Mouse (Mus musculus): ENCODE measurements around the gene Msl3.
A peak's percentile ranks its signal among the peaks of the same experiment; 100 is the strongest.

Gene Msl3

GRCm38 (mm10) chrX:168673525-168674406, at the start of gene Msl3:
Gene Msl3, minus strand, starts transcription at chrX:168673898.
- DNase-seq (ENCODE audit: low read depth), result peak; percentile 83

DNA sequence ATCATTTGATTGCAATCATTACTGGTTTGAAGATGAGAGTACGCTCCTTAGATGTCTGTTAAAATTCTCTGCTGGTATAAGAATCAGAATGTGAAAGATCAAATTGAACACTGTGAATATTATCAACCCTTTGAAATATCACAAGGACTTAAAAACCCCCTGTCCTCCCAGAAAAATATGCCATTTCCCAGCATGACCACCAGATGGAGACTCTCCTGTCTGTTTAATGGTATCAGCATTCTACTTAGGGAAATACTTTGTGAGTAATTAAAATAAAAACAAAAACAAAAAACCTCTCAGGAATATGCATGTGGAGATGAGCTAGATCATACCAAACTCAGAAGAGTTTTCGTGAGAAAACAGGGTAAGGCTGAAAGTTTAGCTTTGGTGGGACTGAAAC, 44.3 kb upstream of the Msl3 start:
- peak; percentile 7 for DNase-seq (ENCODE audit: low read depth)

- DNase-seq (ENCODE audit: low read depth), result no peak
Measured at GRCm38 (mm10) chrX:168674407-168674962, 787 bp upstream of the Msl3 start.

GRCm38 (mm10) chrX:168672913-168673524, 679 bp downstream of the Msl3 start:
- DNase-seq (ENCODE audit: low read depth), result peak; percentile 90

- peak; percentile 87 for DNase-seq (ENCODE audit: low read depth)
Measured at GRCm38 (mm10) chrX:168672425-168672824, 1.3 kb downstream of the Msl3 start.

GRCm38 (mm10) chrX:168663982-168664689, 9.6 kb downstream of the Msl3 start:
- no peak for DNase-seq (ENCODE audit: low read depth)

DNA sequence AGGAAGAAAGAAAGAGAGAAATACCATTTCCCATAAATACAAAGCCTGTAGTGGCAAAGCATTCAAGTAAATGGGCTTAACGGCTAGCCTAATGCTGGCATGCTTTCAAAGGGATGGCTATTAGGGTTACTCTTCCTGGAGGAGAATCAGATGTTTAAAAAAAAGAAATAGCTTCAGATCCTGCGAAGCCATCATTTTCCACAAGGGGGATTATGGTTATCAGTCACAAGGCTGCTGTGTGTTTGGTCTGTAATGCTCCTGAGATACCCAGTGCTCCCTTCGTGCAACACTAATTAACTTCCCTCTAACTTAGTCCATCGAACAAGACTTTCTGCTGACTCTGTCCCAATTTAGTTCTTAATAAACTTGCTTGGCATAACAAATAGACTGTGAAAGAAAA, 13.5 kb downstream of the Msl3 start:
- peak; percentile 36 for DNase-seq (ENCODE audit: low read depth)

- DNase-seq (ENCODE audit: low read depth), result peak; percentile 63
Measured at GRCm38 (mm10) chrX:168659803-168660202, 13.9 kb downstream of the Msl3 start.

DNA sequence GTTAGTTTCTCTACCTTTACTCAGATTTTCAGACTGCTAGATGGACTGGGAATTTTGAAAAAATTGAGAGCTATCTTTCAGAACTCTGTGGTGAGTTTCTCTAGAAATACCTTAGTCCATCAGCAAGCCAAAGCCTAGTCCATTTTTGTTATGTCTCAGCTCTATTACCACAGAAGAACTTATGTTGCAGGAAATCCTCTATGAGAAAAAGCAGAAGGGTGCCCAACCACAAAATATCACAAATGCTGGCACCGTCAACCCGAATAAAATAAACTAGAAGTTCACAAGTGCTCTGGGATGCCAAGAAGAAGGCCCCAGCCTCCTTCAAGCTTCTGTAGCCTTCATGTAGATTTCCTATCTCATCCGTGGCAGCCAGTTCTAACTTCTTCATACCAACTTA, 14.4 kb downstream of the Msl3 start:
- no peak for DNase-seq (ENCODE audit: low read depth)

DNA sequence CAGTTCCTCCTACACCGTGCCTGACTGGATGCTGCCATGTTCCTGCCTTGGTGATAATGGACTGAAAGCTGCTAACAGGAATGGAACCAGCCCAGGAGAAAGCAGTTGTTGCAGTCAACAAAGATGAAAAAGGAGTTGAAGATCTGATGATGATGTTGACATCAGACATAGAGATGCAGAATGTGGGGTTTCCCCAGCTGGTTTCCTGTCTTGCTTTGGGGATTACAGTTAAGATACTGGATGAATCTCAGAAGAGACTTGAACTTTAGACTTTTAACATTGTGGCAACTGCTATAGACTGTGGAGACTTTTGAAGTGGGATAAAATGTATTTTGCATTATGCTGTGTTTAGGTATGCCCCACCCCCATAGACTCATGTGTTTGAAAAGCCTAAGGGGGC, 15.9 kb downstream of the Msl3 start:
- peak; percentile 33 for DNase-seq (ENCODE audit: low read depth)

- DNase-seq (ENCODE audit: low read depth), result no peak
Measured at GRCm38 (mm10) chrX:168649336-168649735, 24.4 kb downstream of the Msl3 start.

GRCm38 (mm10) chrX:168647746-168648145, 26.0 kb downstream of the Msl3 start:
- no peak for DNase-seq (ENCODE audit: low read depth)

GRCm38 (mm10) chrX:168643451-168643850, 30.2 kb downstream of the Msl3 start:
- no peak for DNase-seq (ENCODE audit: low read depth)

DNA sequence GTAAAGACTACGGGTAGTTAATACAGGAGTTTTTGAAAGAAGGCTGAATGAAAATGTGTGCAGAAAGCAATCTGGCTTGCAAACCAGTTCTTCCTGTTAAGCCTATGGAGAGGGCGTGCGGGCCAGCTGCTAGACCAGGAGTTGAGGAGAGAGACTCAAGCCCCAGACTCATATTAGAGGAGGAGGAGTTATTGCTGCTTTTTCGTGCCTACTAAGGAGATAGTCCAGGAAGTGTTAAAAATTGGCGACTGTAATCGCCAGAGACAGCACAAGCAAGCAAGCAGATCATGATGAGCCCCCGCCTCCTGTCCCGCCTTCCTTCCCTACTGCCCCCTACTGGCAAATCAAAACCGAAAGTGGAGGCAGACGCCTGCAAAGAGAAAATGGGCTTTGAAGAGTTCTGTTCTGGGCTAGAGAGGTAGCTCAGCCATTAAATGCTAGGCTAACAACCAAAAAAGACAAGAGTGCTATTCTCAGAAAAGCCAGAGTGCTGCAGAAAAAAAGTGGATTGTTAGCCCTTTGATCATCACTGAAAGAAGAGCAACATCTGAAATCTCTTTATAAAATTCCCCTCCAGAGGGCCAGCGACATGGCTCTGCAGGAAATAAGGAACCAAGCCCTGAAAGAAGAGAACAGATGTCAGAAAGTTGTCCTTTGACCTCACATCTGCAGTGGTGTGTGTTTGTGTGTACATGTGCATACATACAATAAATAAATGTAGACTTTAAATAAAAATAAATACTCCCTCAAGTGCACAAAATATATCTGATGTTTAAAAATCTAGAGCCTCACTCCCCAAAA, 33.9 kb downstream of the Msl3 start:
- peak; percentile 85 for DNase-seq (ENCODE audit: low read depth)
